Mouse (Mus musculus) forebrain, embryonic 14.5 days (tissue): ENCODE data around the gene Olfr600. TPM values are rescaled to one million over a fixed set of nuclear protein-coding genes. Genes with fewer than 3 reads are reported as not detected.
"Not testable (repeated sequence)": the region's sequence is repeated elsewhere in the genome, so short reads cannot be mapped to it uniquely, and the experiment has no call there.

Experiments
- ATAC-seq: fragments of 200-750 bp; cut with Nextera tagmentation; 2 replicates; pipeline ENCODE4 v1.8.0; 2017; ENCODE audit warnings: mild to moderate bottlenecking, moderate library complexity
- DNase-seq: peaks from one replicate; pipeline ENCODE4 v3.0.0-alpha.2; 2015; ENCODE audit warnings: low spot score
- H3K27ac ChIP-seq: fragments of 300-500 bp; sonication (generic); 2 replicates; pipeline ENCODE4 v1.5.1; 2014; ENCODE audit warnings: low read depth, mild to moderate bottlenecking, control low read depth, low read length, moderate library complexity
- H3K27me3 ChIP-seq: fragments of 300-500 bp; sonication (generic); replicated peaks from 2 replicates; pipeline ENCODE4 v1.6.1; 2014; ENCODE audit warnings: low read length, control low read depth, mixed read lengths; ENCODE audit not compliant: control insufficient read depth, insufficient read depth
- H3K36me3 ChIP-seq: fragments of 300-500 bp; sonication (generic); 2 replicates; pipeline ENCODE4 v1.6.1; 2014; ENCODE audit warnings: low read length, control low read depth; ENCODE audit not compliant: control insufficient read depth, insufficient read depth
- H3K4me1 ChIP-seq: fragments of 300-500 bp; sonication (generic); 2 replicates; pipeline ENCODE4 v1.6.1; 2014; ENCODE audit warnings: antibody characterized with exemption, low read length, control low read depth; ENCODE audit not compliant: control insufficient read depth, insufficient read depth
- H3K4me2 ChIP-seq: fragments of 300-500 bp; sonication (generic); 2 replicates; pipeline ENCODE4 v1.6.1; 2014; ENCODE audit warnings: mild to moderate bottlenecking, control low read depth, low read length
- H3K4me3 ChIP-seq: fragments of 300-500 bp; sonication (generic); 2 replicates; pipeline ENCODE4 v1.5.1; 2014; ENCODE audit warnings: low read depth, low read length, control low read depth
- H3K9ac ChIP-seq: fragments of 300-500 bp; sonication (generic); 2 replicates; pipeline ENCODE4 v1.6.1; 2014; ENCODE audit warnings: mild to moderate bottlenecking, low read length, control low read depth, moderate library complexity
- H3K9me3 ChIP-seq: fragments of 300-500 bp; sonication (generic); replicated peaks from 2 replicates; pipeline ENCODE4 v1.6.1; 2016; ENCODE audit warnings: low read length, control low read depth, mixed read lengths; ENCODE audit not compliant: control insufficient read depth
- WGBS: fragments of 180-500 bp; shearing (Covaris S2); extraction: QIAGEN DNeasy Blood & Tissue Kit; methylation state at CpG from one replicate; pipeline ENCODE4 v1.1.7; 2014; 5-methylcytosine and 5-hydroxymethylcytosine counted together
- polyA plus RNA-seq: library from polyadenylated mRNA; unstranded; fragments of >200 nt; fragmentation: Nextera tagmentation; extraction: Ambion mirVana; gene quantifications from 2 replicates; pipeline ENCODE4 v1.2.1, GENCODE M21; 2014

Olfr600 gene
- not detected in 2 replicates for polyA plus RNA-seq

DNA sequence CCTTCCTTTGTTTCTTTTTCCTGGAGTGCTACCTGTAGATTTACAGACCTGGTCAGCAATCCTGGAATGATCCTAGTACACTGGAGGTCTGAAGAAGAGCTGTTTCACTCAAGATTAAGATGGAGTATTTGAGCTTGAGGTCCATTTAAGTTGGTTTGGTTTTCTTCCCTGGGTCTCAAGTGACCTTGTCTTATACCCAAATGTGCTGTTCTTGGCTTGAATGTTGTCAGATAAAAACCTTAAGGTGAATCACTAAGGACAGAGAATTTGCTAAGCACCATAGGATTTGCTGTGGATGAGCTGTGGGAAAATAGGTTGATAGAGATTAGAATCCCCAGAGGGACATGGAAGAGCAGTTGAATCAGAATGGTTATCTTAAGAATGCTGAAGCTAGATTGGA lies at the start of gene Olfr600:
TSS of gene Olfr600 (minus strand) at position 101 of the 400 bp plus-strand sequence.
- no peak for DNase-seq
- no peaks in the 10 kb centered on the region for H3K9me3 ChIP-seq
- no peak within 1 kb of the TSS for H3K9ac ChIP-seq
- H3K4me2 ChIP-seq: no peak within 1 kb of the TSS
- H3K4me1 ChIP-seq: no peaks in the 10 kb centered on the region
- H3K4me3 ChIP-seq: no peak within 1 kb of the TSS
- H3K36me3 ChIP-seq: no peaks in the 10 kb centered on the region
- H3K27ac ChIP-seq: no peak within 1 kb of the TSS
- no peaks in the 10 kb centered on the region for H3K27me3 ChIP-seq
- ATAC-seq: no peak

DNA sequence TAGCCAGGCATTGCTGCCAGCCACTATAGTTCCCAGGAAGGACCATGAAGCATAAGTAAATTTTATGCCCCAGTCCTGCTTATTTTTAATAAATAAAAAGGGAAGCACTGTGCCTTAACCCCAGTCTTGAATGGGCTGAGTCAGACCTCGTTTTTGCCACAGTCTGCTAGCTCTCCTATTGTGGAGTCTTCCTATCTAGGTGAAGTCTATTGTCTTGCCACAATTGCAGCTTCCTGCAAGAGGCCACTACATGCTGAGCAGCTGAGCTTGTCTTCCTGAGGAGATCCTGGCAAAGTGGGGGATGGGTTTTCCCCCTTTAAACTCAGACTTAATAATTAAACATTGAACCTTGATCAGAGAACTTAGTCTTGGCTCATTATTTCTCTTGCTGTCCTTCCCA lies 49.5 kb upstream of the Olfr600 start:
- Histone ChIP-seq H3K27ac (no peak overlapping the region), H3K4me1 (no peaks in the 10 kb centered on the region), H3K27me3 (no peaks in the 10 kb centered on the region), H3K4me3 (no peak overlapping the region), H3K9me3 (no peaks in the 10 kb centered on the region), H3K36me3 (no peaks in the 10 kb centered on the region), H3K9ac (no peak overlapping the region), H3K4me2 (no peak overlapping the region)
- 0% methylated on average over 1 of the region's 1 CpGs for WGBS
- no peak for ATAC-seq
- DNase-seq: no peak

DNA sequence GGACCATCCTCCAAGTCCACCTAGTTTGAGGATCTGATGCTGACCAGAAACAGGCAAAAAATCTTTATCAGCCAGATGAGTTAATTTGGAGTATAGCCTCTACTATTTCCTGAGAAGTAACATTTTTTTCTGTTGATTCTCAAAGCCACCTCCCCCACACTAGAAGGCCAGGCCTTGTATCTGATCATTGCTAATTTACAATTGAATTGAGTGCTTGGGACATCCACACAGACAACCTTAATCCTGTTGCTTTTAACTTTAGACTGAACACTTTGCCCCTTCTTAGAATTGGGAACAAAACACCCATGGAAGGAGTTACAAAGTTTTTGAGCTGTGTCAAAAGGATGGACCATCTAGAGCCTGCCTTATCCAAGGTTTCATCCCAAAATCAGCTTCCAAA lies 48.3 kb upstream of the Olfr600 start:
- Histone ChIP-seq H3K4me3 (no peak overlapping the region), H3K36me3 (no peaks in the 10 kb centered on the region), H3K4me2 (no peak overlapping the region), H3K27me3 (no peaks in the 10 kb centered on the region), H3K9ac (no peak overlapping the region), H3K4me1 (no peaks in the 10 kb centered on the region), H3K9me3 (no peaks in the 10 kb centered on the region), H3K27ac (no peak overlapping the region)
- ATAC-seq: no peak
- no peak for DNase-seq

DNA sequence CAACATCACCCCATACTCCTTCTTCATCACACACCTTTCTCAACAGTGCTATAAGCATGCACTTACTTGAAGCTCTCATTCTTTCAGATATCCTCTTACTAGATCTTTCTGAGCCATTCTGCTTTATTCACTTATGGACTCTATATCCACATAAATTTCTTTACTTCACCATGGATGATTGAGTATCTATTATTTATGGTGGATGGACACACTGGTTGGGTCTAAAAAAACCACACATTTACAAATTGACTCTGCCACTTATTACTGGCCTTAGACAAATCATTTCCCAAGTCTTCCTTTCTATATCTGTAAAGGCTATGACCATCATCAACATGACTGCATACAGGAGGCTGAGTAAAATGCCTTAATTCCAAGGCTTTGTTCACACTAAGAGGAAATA lies 36.6 kb upstream of the Olfr600 start, which contains the start of gene Olfr603:
TSS of gene Olfr603 (minus strand) at position 101 of the 400 bp plus-strand sequence.
- Histone ChIP-seq H3K27ac (no peak within 1 kb of the TSS), H3K4me1 (no peaks in the 10 kb centered on the region), H3K36me3 (no peaks in the 10 kb centered on the region), H3K9me3 (no peaks in the 10 kb centered on the region), H3K9ac (no peak within 1 kb of the TSS), H3K4me3 (no peak within 1 kb of the TSS), H3K27me3 (no peaks in the 10 kb centered on the region), H3K4me2 (no peak within 1 kb of the TSS)
- DNase-seq: no peak
- ATAC-seq: no peak

DNA sequence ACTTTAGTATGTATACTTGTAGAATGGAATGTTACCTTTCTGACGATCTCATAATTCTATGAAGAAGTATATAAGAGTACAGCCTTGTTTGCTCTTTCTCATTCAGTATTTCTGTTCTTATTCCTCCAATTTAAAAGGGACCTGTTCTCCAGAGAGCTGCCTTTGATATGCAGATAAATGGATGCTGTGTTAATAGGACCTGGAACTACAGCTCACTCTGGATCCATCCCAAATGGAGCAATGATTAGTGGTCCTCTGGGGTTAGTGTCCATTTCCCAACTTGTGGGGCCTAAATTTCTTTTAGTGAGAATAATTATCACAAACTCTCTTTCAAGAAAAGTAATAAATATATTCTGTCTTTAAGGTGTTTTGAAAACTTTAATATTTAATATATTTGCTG lies 13.1 kb upstream of the Olfr600 start, which contains the start of gene Olfr601:
TSS of gene Olfr601 (minus strand) at position 101 of the 400 bp plus-strand sequence.
- no peak within 1 kb of the TSS for H3K9ac ChIP-seq
- H3K4me3 ChIP-seq: no peak within 1 kb of the TSS
- H3K4me1 ChIP-seq: no peaks in the 10 kb centered on the region
- DNase-seq (no peak), ATAC-seq (no peak)
- H3K4me2 ChIP-seq: no peak within 1 kb of the TSS
- H3K27me3 ChIP-seq: no peaks in the 10 kb centered on the region
- no peak within 1 kb of the TSS for H3K27ac ChIP-seq
- WGBS: 86% methylated on average over 1 of the region's 1 CpGs
- no peaks in the 10 kb centered on the region for H3K9me3 ChIP-seq
- no peaks in the 10 kb centered on the region for H3K36me3 ChIP-seq

DNA sequence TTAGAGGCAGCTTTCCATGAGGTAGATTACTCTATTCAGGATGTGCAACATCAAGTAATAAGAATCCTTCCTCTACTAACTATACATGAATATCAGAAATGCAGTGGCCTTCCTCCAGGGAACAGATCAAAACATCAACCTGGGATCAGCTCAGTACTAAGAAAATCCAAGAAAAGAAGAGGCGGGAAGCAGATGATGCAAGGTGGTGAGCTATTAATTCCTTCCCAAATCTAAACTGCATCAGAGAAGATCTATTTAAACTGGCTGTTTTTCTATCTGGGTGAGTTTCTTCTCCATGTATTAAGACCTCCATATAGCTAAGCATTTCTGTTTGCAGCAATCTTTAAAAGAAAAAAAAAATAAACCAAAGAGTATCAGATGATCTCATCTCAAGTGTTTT lies 13.9 kb downstream of the Olfr600 start, which contains the start of gene Olfr599:
TSS of gene Olfr599 (plus strand) at position 301 of the 400 bp plus-strand sequence.
- H3K9ac ChIP-seq: no peak within 1 kb of the TSS
- no peak for DNase-seq
- no peaks in the 10 kb centered on the region for H3K9me3 ChIP-seq
- H3K27me3 ChIP-seq: no peaks in the 10 kb centered on the region
- no peak for ATAC-seq
- no peaks in the 10 kb centered on the region for H3K36me3 ChIP-seq
- H3K4me2 ChIP-seq: no peak within 1 kb of the TSS
- 88% methylated on average over 1 of the region's 1 CpGs for WGBS
- no peak within 1 kb of the TSS for H3K27ac ChIP-seq
- H3K4me3 ChIP-seq: no peak within 1 kb of the TSS
- no peaks in the 10 kb centered on the region for H3K4me1 ChIP-seq

DNA sequence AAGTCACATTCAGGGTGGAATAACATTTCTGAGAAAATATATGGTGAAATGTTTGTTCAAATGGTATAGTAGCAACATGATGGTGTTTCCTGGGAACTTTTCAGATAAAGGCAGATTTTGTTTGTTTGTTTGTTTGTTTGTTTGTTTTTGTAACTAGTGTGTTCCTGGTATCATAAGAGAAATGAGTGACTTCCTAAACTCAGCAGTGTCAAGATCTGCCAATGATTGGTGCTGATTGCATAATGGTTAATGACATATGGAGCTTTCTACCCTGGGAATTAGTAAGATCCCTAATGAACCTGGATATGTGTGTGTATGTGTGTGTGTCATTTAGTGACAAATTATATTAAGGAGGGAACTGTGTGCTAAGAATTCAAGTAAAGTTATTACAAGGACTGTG lies 26.2 kb downstream of the Olfr600 start, which contains the start of gene Olfr598:
TSS of gene Olfr598 (plus strand) at position 301 of the 400 bp plus-strand sequence.
- ATAC-seq: no peak
- no peaks in the 10 kb centered on the region for H3K9me3 ChIP-seq
- no peak within 1 kb of the TSS for H3K9ac ChIP-seq
- H3K36me3 ChIP-seq: no peaks in the 10 kb centered on the region
- no peak for DNase-seq
- no peaks in the 10 kb centered on the region for H3K4me1 ChIP-seq
- H3K27me3 ChIP-seq: no peaks in the 10 kb centered on the region
- no peak within 1 kb of the TSS for H3K4me2 ChIP-seq
- H3K4me3 ChIP-seq: no peak within 1 kb of the TSS
- H3K27ac ChIP-seq: no peak within 1 kb of the TSS

DNA sequence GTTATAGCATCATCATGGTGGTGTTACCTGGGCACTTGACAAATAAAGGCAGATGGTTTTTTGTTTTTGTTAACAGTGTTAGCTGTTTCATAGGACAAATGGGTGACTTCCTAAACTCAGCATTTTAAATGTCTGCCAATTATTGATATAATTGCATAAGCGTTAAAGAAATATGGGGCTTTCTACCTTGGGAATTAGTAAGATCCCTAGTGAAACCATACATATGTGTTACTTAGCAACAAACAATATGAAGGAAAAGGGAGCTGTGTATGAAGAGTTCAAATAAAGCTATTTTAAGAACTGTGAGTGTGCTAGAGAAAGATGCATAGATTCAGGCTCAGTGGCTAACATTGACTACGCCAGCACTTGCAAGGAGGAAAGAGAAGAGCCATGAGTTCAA lies 33.5 kb downstream of the Olfr600 start, which contains the start of gene Olfr597:
TSS of gene Olfr597 (plus strand) at position 301 of the 400 bp plus-strand sequence.
- H3K4me2 ChIP-seq, H3K27me3 ChIP-seq, ATAC-seq, H3K27ac ChIP-seq, H3K9me3 ChIP-seq, H3K36me3 ChIP-seq, H3K4me1 ChIP-seq, H3K9ac ChIP-seq, DNase-seq, H3K4me3 ChIP-seq: not testable (repeated sequence)
- WGBS: 92% methylated on average over 2 of the region's 2 CpGs

DNA sequence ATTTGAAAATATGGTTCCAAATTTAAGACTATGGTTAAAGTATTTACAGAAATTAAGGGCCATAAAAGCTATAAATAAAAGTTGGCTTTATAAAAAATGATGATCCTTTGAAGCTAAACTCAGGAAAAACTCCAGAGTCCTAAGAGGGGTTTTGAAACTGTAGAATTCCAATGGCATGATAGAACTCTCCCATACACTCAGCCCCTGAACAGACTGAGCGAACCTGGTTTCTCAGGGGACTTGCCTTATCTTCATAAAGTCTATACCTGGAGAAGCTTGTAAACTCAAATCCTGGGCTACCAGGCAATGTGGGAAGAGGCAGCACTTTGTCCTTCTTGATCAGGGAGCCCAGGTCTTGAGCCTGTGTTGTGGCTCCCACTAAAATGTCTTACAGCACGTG lies 44.1 kb downstream of the Olfr600 start, which contains the start of gene Olfr596:
TSS of gene Olfr596 (plus strand) at position 301 of the 400 bp plus-strand sequence.
- H3K4me3 ChIP-seq, DNase-seq, H3K4me2 ChIP-seq, H3K9ac ChIP-seq, H3K9me3 ChIP-seq, ATAC-seq, H3K4me1 ChIP-seq, H3K27ac ChIP-seq, H3K27me3 ChIP-seq, H3K36me3 ChIP-seq: not testable (repeated sequence)
- WGBS: 93% methylated on average over 2 of the region's 2 CpGs
